Mouse (Mus musculus): ENCODE measurements around the gene Dspp. TPM values are rescaled to one million over a fixed set of nuclear protein-coding genes. Genes with fewer than 3 reads are reported as not detected.

Dspp gene
- total RNA-seq (2021): not detected

DNA sequence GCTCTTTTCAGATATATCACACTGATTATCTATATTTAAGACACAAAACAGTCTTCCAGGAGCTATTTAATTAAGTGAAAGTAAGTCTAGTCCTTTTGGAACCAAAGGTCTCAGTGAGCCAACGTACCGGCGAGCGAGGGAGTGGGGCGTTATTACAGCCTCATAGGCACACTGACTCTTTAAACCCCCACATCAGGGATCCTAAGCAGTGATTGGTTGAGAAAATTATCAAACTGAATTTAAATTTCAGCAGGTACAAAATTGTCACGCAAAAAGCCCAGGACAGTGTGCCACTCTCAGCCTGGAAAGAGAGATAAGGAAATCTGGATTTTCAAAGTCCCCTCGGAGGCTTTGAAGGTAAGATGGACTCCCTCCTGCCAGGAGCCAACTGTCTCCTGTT, at the start of gene Dspp:
Gene Dspp (plus strand): TSS at position 301 of the 400 bp plus-strand sequence.
- intact Hi-C loops (cut with DNase I): no loop called here
- DNase-seq: no peak

DNA sequence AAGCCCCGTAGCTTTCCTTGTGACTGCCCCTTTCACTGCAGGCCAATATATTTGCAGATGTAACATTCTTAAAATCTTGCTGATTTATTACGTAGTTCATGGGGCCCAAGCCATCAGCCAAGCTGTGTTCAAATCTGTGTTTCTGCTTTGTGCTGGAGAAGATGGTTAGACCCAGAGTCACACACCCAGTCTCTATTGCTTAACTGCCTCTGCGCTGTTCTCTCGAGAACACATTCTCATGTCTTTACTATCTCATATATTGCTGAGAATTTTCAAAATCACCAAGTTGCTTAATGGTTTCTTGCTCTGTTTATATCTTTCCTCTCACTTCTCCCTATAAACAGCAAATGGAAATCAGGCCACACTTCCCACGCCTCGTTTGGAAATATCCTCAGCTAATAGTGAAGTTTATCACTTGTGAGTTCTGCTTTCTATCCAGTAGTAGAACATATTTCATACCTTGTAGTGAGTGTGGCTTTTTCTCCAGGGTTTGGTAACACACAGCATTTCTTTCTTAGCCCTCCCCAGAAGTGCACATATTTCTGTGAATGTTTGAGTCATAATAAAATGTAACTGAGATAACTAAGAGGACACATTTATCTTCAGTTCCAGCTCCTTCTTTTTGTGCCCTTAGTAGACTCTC, 46.4 kb upstream of the Dspp start:
- intact Hi-C loops (cut with DNase I): no loop called here

DNA sequence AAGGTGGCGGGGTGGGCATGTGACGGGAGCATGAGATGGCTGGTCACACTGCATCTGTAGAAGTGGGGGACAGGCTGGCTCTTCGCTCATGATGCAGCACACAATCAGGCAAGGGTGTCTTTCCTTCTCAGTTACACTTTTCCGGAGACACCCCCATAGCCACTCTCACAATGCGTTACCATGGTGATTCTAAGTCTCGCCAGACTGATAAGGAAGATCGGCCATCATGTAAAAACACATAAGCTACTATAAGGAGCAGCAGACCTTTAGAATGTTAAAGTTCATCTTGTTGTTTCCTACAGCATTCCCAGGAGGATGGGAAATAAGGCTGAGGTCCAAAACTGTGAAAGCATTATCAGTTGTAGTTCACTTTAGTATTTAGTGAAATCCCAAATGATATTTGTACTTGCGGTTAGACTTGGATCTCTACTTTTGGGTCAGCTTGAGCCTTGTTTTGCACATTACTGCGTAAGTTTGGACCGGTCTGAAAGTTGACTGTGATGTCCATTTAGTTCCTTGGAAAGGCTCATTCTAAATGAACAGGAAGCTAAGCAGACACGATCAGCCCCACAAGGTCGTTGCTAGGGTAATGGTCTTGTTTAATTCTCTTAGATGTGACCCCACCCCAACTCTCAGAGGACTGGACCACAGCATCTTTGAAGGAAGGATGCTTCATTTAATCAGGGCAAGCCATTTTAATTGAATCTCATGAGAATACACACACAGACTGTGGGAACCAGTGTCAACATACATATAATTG, 43.8 kb upstream of the Dspp start:
- DNase-seq: peak in 1 of 2 experiments; percentile 39
- intact Hi-C loops (cut with DNase I): no loop called here

More for the DNA sequence above, 46.4 kb upstream of the Dspp start:
- no peak for DNase-seq

DNA sequence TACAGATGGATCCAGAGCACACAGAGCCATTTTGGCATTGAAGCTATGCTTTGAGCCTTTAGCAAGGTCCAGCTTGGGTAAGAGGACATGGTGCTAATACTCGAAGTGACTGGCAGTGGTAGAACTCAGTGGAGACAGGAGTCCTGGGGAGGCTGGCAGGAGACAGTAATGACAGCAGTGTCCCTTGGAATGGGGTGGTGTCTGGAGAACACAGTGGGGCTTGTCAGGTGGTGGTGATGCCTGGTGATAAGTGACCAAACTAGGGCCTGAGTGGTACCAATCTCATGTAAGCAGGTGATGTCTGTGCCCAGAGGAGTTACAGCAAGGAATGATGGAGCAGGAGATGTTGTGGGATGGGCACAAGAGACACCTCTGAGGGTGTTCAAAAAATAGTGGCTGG, 43.2 kb upstream of the Dspp start:
- intact Hi-C loops (cut with DNase I): no loop called here
- DNase-seq: no peak

DNA sequence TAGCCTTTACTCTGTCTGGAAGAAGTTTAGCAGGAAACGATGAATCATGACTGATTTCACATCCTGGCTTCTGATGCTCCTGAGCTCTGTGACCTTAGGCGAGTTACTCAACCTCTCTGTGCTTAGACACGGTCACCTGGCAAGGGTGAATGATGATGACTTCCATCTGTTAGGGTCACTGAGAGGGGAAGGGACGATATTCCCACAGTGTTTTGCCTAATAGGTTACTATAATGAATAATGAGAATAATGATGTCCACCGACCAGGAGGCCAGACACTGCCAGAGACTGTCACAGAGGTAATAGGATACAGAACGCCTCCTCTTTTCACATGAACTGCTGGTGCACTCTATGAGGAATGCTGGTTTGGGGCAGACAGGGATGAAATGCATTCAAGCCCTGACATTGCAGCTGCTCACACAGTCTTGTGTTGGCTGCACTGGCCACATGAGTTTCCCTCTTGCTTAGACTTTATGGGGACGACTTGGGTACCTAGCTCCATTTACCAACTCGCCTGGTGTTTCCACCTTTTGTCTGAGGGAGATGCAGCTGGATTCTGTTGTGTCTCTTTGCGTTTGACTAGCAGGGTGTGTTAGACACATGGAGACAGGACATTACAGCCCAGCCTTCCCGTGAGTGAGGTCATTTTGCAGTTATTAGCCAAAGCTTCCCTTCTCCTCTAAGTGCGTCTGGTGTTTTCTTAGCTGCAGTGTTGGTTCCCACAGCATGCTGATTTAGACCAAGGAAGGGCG, 42.1 kb upstream of the Dspp start:
- intact Hi-C loops (cut with DNase I): loop anchor here (2.0 kb wide), 1 partner anchor 30 kb away; no protein-coding TSS in a partner anchor
- peak in 1 of 2 experiments; percentile 54 for DNase-seq

DNA sequence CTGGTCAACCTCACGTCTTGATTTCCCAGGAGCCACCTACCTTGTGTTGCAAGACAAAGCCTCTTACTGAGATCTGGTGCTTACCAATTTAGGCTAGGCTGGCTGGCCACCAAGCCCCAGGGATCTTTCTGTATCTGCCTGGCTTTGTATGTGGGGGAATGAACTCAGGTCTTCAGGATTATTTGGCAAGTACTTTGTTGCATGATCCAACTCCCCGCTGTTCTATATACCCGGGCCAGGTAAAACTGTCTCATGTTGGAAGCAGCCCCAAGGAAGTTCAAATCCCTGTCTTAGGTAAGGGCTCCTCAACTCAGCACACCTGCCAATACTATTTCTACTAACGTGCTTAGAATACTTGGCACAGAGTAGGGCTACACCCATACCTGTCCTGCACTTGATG, 39.6 kb upstream of the Dspp start:
- DNase-seq: no peak
- intact Hi-C loops (cut with DNase I): loop anchor here (5.0 kb wide), 2 partner anchors 86 to 206 kb away; no protein-coding TSS in a partner anchor

DNA sequence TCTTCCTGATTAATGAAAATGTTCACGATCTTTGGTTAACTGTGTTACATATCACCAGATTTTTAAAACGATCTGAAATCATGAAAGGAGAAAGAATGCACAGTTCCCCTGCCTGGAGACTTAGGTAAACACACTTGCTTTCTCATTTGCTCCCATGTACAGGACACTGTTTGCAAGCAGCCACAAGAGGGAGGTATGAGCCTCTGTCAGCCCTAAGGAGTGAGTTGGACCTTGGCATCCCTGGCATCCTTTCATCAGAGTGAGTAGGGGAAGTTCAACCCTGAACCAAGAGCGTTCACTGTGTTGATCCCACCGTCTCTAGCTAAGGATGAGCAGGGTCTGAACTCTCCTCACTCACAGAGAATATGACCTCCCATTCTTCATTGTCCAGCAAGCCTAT, 39.0 kb upstream of the Dspp start:
- no peak for DNase-seq
- intact Hi-C loops (cut with DNase I): loop anchor here (5.0 kb wide), 2 partner anchors 86 to 206 kb away; no protein-coding TSS in a partner anchor

DNA sequence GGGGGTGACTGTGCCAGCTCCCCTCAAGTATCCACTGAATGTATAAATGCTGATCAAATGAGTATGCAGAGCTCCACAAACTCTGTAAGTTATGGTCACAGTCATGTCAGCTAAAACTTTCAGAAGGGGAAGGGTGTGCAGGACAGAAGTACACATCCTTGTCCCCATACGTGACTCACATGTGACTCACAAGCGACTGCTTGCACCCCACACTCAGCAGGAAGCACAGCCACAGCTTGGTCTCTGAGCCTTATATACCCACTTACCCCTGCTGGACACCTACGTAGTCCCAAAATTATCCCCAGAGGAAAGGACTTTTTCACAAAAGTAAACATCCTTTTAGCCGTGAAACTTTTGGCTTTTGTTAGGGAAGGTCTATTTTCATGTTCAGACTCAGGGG, 36.8 kb upstream of the Dspp start:
- DNase-seq: no peak
- intact Hi-C loops (cut with DNase I): loop anchor here (5.0 kb wide), 2 partner anchors 84 to 204 kb away; no protein-coding TSS in a partner anchor

DNA sequence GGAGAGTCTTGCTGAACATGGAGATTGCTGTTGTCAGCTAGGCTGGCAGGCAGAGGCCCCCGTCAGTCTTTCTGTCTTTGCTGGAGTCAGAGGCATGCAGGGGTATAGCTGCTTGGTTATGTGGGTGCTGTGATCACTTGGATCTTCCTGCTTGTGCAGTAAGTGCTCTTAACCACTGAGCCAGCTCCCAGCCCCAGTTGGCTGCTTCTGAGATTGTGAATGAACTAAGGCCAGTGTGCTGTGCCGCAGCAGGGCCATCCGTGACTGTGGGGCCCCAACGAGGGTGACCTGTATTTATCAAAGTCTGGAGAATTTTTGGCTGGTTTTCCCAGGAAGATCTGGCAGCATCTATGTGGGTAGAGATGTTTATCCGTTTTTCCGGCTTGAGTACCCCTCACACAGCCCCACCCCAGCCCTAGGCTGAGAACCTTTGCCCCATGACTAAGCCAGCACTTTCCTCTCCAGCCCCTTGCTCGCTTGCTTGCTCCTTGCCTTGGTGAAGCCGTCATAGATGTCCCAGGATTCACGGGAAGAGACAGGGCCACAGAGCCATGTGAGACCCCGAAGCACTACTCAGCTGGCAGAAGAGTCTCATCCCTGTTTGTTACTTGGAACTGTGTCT, 32.5 kb upstream of the Dspp start:
- no peak for DNase-seq
- intact Hi-C loops (cut with DNase I): no loop called here

DNA sequence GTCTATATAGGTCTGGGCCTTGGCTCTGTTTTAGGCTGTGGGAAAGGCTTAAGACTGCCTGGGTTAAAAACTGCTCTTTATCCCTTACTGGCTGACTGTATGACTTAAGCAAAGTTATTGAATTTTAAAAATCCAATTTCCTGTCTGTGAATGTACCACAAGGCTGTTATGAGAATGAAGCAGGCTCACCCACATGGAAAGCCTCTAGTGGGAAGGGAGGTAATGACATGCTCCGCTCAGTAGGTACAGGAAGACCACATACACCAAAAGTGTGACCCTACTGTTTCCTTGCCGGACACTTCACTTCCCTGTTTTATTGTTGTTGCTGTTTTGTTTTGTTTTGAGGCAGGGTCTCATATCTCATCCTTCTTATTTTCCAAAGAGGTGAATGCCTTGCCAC, 29.4 kb upstream of the Dspp start:
- DNase-seq: no peak
- intact Hi-C loops (cut with DNase I): no loop called here

DNA sequence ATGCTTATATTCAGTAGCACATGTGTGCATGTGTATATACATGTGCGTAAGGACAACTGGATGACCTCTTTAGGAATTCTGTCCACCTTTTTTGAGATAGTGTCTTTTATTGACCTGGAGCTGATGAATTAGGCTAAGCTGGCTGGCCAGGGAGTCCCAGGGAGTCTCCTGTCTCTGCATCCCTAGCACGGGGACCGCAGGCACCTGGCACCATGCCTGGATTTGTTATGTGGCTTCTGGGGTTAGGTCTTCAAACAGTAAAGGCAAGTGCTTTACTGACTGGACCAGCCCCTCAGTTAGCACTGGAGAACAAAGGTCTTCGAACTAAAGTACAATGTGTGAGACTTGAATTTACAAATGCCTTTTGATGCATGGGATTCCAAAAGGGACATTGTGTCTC, 26.5 kb upstream of the Dspp start:
- no peak for DNase-seq
- intact Hi-C loops (cut with DNase I): no loop called here

DNA sequence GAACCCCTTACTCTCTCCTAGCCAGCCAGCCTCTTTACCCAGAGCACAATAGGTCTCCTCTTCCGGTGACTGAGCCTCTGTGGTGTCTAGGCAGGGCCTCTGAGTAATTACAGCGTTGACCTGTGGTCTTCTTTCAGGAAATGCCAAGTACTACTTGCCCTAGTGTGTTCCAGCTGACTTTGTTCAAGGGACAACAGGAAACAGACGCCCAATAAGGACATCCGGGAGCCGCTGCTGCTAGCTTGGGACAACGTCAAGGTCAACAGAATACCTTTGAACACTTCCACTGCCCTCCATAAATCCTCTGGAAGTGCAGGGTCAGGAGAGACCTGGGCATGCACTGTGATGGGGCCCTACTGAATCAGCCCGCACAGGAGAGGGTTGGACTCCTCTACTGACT, 21.2 kb upstream of the Dspp start:
- intact Hi-C loops (cut with DNase I): no loop called here
- DNase-seq: no peak

DNA sequence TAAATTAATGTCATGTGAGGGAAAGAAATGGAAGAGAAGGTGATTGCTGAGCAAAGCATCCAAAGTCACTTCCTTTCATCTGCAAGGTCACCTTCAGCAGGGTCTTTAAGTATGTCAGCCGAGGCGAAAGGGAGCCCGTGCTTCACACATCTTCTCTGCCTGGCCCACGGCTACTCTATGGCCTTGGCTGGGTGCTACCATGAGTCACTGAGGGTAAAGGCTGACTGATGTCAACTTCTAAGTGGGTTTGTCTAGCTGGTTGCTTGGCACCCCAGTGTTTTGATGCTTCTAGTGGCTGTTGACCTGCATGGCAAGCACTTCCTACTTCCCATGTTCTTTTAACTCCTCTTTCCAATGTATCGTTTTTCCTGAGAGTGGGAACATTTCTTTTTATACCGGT, 20.3 kb upstream of the Dspp start:
- intact Hi-C loops (cut with DNase I): no loop called here
- no peak for DNase-seq

DNA sequence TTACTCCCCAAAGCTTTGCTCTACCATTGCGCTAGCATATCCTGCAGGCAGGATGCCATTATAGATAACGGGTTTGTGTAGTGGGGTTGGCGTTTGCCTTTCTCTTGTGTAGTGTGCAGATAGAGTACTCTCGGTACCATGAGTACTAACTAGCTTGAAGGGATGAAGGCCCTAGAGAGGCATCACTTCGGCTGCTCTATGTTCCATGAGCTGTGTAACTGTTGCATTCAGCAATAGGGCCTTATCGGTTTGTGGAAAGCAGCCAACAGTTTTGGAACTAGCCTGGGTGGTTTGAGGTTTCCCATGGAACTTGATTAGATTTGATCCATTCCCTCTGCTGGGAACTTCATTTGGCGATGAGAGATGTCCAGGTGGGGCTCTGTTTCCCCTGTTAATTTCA, 12.8 kb upstream of the Dspp start:
- DNase-seq: no peak

DNA sequence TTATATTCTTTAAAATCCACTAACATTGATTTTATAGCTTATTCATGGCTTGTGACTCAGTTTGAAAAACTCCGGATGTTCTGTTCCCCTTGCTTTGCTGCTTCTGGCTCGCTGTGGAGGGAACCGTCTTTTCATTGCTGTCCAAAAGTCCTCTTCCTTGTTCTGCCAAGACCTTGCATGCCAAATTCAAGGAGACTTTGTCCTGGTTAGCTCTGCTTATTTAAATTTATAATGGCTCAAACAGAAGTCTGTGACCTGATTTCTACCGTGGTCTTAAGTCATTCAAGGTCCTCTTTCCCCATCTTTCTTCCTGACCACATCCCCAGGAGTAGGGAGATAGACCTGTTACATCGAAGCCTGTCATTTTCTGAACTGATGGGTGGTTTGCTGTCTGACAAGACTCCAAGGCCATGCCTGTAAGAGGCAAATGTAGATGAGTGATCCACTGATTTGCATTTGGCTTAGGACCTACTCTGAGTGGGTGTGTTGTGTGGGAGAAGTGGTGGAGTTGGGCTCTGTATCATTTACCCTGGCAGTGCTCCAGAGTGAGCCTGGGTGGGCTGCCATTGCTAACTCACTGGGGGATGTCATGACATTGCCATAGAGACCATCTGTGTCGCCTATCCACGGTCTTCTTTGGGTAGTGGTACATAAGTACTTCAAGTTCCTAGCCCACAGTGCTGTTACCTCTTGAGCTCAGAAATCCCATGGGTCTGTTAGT, 12.0 kb upstream of the Dspp start:
- DNase-seq: no peak
- intact Hi-C loops (cut with DNase I): no loop called here

More for the DNA sequence above, 12.8 kb upstream of the Dspp start:
- intact Hi-C loops (cut with DNase I): no loop called here

DNA sequence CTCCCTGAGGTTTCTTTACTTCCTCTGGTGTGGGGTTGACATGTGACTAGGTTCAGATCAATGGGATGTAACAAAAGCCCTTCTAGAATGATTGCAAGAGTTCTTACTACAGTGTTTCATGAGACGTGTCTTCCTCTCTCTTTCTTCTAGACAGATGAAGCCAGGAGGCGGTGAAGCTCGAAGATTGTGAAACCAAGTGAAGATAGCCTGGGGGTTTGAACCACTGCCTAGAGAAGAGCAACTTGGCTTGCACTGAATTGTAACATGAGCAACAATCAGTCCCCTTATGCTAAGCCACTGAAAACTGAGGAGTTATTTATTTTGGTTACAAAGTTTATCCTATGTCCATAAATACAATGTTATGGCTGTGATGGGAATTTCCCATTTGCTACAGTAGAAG, 9.9 kb upstream of the Dspp start:
- DNase-seq: no peak
- intact Hi-C loops (cut with DNase I): no loop called here

DNA sequence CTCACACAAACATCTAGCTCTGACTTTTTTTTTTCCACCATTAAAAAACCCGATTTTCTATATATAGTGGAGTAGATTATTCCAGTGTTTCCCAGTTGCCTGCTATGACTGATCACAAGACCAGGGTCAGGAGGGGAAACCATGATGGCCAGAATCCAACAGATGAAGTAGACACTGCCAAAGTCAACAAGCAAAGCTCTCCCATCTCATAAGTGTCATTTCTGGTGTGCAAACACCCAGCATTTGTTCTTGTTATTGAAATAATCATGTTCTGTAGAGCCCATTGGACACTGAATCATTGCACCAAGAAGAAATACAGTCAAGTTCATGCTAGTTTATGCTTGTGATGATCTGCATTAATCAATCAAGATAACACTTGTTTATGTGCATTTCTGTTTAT, 9.1 kb upstream of the Dspp start:
- peak; percentile 33 to 42 for DNase-seq
- intact Hi-C loops (cut with DNase I): no loop called here

DNA sequence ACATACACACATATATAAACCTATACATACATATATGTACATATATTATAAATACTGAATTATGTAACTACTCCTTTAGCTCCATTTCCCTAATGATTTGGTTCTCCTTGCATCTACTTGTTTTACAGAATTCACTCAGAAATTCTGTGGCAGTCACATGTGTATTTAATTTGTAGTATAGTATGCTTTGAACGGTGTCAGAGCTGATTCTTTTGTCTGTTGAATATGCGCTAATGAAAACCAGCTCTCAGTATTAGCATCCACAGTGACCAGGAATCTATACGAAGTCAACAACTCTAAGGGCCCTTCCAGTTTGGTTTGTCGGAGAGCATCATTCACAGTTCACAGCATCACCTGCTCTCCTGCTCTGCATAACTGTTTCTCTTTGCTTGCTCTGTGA, 7.0 kb upstream of the Dspp start:
- no peak for DNase-seq

DNA sequence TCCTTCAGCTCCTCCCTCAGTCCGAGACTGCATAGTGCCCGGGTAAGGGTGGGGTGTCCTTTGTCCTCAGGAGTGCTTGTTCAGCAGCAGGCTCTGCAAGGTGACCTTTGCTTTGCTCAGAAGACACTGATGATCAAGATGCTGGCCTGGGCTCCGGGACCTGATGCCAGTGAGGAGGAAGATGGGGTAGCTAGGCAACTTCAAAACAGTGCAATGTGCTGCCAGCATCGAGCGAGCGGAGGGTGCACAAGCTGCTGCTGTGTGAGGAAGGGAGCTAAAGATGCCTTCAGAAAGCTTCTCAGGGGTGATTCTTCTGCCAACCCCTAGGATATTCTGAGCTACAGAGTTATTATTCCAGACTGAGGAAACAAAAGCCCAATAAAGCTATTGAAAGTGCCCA, 2.6 kb downstream of the Dspp start:
- no peak for DNase-seq
- intact Hi-C loops (cut with DNase I): no loop called here

More for the DNA sequence above, 7.0 kb upstream of the Dspp start:
- intact Hi-C loops (cut with DNase I): no loop called here

DNA sequence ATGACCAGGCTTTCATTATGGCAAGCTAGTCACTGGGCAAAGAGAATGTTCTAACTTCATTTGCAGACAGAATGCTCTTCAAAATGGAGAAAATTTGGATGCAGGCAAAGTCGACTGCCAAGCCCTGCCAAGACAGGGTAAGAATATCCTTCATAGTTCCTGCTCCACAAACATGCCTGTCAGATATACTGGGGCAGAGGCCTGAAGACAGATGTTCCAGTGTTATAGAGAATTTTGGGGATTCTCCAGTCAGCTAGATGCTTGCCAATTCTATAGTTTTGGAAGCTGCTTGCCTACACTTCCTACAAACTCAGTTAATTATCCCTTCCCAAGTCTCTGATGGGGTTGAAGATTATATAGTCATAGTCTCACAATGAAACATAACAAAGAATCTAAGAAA, 13.2 kb downstream of the Dspp start:
- no peak for DNase-seq
- intact Hi-C loops (cut with DNase I): no loop called here

Measured in heart, postnatal 36 days (tissue).